Mouse (Mus musculus) myocyte (in vitro differentiated cells): ENCODE measurements around the gene Kmt2c. TPM values are rescaled to one million over a fixed set of nuclear protein-coding genes. Genes with fewer than 3 reads are reported as not detected.

Source experiments
- H3K27me3 ChIP-seq: one replicate; pipeline ENCODE4 v1.6.1; 2011; ENCODE audit not compliant: control insufficient read depth, insufficient read depth, insufficient read length
- H3K36me3 ChIP-seq: one replicate; pipeline ENCODE4 v1.6.1; 2011; ENCODE audit not compliant: control insufficient read depth, insufficient read depth
- H3K4me2 ChIP-seq: one replicate; pipeline ENCODE4 v1.6.1; 2011; ENCODE audit warnings: low read depth, control low read depth
- H3K4me3 ChIP-seq: one replicate; pipeline ENCODE4 v1.5.1; 2011; ENCODE audit warnings: mild to moderate bottlenecking, control low read depth, moderate library complexity
- H3K79me2 ChIP-seq: one replicate; pipeline ENCODE4 v1.6.1; 2011; ENCODE audit not compliant: control insufficient read depth, insufficient read depth
- H3ac ChIP-seq: one replicate; pipeline ENCODE4 v1.6.1; 2011; ENCODE audit not compliant: control insufficient read depth, insufficient read length
- CEBPB ChIP-seq: IDR thresholded peaks from 2 replicates; pipeline ENCODE4 v1.6.1; 2011; ENCODE audit warnings: mild to moderate bottlenecking, moderate library complexity; ENCODE audit not compliant: poor library complexity, insufficient read depth, severe bottlenecking
- E2F4 ChIP-seq: IDR thresholded peaks from one replicate; pipeline ENCODE4 v1.6.1; 2011; ENCODE audit warnings: mild to moderate bottlenecking, control low read depth, moderate library complexity; ENCODE audit not compliant: insufficient read depth
- MAX ChIP-seq: IDR thresholded peaks from one replicate; pipeline ENCODE4 v1.6.1; 2011; ENCODE audit warnings: low read depth, mild to moderate bottlenecking, control low read depth
- MYOD1 ChIP-seq, 3 experiments: IDR thresholded peaks; one replicate each; pipeline ENCODE4 v1.6.1; 2011; ENCODE audit warnings: control low read depth in 2 of 3, low read depth in 2 of 3, mild to moderate bottlenecking in 2 of 3, moderate library complexity in 1 of 3; ENCODE audit not compliant: insufficient read length in 2 of 3, control insufficient read depth in 1 of 3
- MYOG ChIP-seq, 3 experiments: IDR thresholded peaks; one replicate each; pipeline ENCODE4 v1.6.1; 2011; ENCODE audit warnings: control low read depth in 2 of 3, low read depth in 2 of 3, mild to moderate bottlenecking in 2 of 3; ENCODE audit not compliant: insufficient read length in 2 of 3, control insufficient read depth in 1 of 3, insufficient read depth in 1 of 3
- POLR2A ChIP-seq: IDR thresholded peaks from one replicate; pipeline ENCODE4 v1.6.1; 2011; ENCODE audit warnings: low read depth, mild to moderate bottlenecking, control low read depth, moderate library complexity; ENCODE audit not compliant: insufficient read length
- POLR2AphosphoS2 ChIP-seq: IDR thresholded peaks from one replicate; pipeline ENCODE4 v1.6.1; 2011; ENCODE audit warnings: low read depth, control low read depth; ENCODE audit not compliant: insufficient read length
- REST ChIP-seq: IDR thresholded peaks from one replicate; pipeline ENCODE4 v1.6.1; 2011; ENCODE audit warnings: mild to moderate bottlenecking, control low read depth, moderate library complexity; ENCODE audit not compliant: insufficient read depth, insufficient read length
- SRF ChIP-seq: IDR thresholded peaks from one replicate; pipeline ENCODE4 v1.6.1; 2011; ENCODE audit warnings: low read depth; ENCODE audit not compliant: control insufficient read depth, insufficient read length
- TCF12 ChIP-seq: IDR thresholded peaks from one replicate; pipeline ENCODE4 v1.6.1; 2011; ENCODE audit warnings: mild to moderate bottlenecking, control low read depth; ENCODE audit not compliant: poor library complexity, insufficient read depth, severe bottlenecking
- TCF3 ChIP-seq: IDR thresholded peaks from one replicate; pipeline ENCODE4 v1.6.1; 2011; ENCODE audit warnings: low read depth, control low read depth; ENCODE audit not compliant: insufficient read length
- USF1 ChIP-seq: IDR thresholded peaks from one replicate; pipeline ENCODE4 v1.6.1; 2011; ENCODE audit warnings: low read depth, mild to moderate bottlenecking, control low read depth, moderate library complexity
- polyA plus RNA-seq: library from polyadenylated mRNA; unstranded; fragments of >200 nt; fragmentation: generic; extraction: Trizol; gene quantifications from one replicate; pipeline ENCODE4 v1.2.1, GENCODE M21; 2012; ENCODE audit warnings: missing spikeins

Kmt2c gene
- polyA plus RNA-seq, 1 experiment: 4.1 TPM

DNA sequence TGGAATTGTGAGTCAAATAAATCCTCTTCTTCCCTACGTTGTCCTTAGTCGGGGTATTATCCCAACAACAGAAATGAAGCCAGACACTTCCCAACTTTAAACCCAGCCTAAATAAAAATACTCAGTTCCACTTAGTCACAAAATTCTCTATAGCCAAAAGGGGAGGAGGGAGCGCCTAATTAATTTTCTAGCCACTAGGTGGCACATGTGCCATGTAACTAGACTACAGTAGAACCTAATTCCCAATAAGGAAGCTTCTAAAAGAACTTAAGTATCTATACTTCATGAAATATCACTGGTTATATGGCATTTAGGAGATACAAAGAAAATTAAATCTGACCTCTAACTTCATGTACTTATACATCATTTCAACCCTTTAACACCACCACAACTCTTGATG, 78.0 kb downstream of the Kmt2c start:
- no peak overlapping the region for H3ac ChIP-seq
- H3K27me3 ChIP-seq: no peaks in the 10 kb centered on the region
- H3K4me3 ChIP-seq: no peak overlapping the region
- H3K79me2 ChIP-seq: peaks cover 15% of the 10 kb centered on the region
- no peaks in the 10 kb centered on the region for H3K36me3 ChIP-seq
- TF ChIP-seq REST (no peak), POLR2AphosphoS2 (no peak), TCF3 (no peak), SRF (no peak), MYOD1 (IDR thresholded peaks at IDR 0.05; ENCODE audit: control insufficient read depth in 1 of 3, insufficient read length in 2 of 3, low read depth in 2 of 3) (no peak), TCF12 (no peak), MAX (no peak), POLR2A (no peak)
- H3K4me2 ChIP-seq: no peak overlapping the region

DNA sequence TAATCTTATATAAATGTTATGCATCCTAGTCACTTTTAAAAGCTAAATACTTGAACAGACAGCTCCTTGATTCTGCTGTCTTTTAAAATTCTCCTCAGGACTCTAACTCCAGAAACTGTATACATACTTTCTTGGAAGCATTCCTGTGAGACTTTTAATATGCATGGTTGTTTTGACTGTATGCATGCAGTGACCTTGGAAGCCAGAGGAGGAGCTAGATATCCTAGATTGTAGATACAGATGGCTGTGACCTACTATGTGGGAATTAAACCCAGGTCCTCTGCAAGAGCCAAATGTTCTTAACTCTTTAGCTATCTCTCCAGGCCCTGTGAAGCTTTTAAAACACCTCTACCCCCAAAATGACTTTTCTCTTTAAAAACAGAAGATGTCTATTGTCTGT, 83.2 kb downstream of the Kmt2c start:
- H3K79me2 ChIP-seq: peaks cover 8% of the 10 kb centered on the region
- H3ac ChIP-seq: no peak overlapping the region
- H3K36me3 ChIP-seq: no peaks in the 10 kb centered on the region
- no peak overlapping the region for H3K4me3 ChIP-seq
- H3K27me3 ChIP-seq: no peaks in the 10 kb centered on the region
- TF ChIP-seq CEBPB (no peak), USF1 (no peak)
- H3K4me2 ChIP-seq: no peak overlapping the region

DNA sequence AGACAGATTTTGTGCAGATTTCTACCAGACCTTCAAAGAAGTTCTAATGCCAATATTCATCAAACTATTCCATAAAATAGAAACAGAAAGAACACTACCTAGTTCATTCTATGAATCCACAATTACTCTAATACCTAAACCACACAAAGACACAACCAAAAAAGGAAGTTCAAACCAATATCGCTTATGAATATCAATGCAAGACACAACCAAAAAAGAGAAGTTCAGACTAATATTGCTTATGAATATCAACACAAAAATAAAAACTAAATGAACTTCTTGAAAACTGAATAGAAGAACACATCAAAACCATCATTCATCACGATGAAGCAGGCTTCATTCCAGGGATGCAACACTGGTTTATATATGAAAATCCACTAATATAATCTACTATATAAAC, 101.9 kb downstream of the Kmt2c start:
- no peaks in the 10 kb centered on the region for H3K79me2 ChIP-seq
- no peak for TF ChIP-seq SRF
- TF ChIP-seq REST: no peak
- TF ChIP-seq MAX: no peak
- no peak for TF ChIP-seq POLR2AphosphoS2
- no peak for TF ChIP-seq E2F4
- no peak for TF ChIP-seq MYOG (IDR thresholded peaks at IDR 0.05; ENCODE audit: control insufficient read depth in 1 of 3, insufficient read depth in 1 of 3, insufficient read length in 2 of 3, low read depth in 2 of 3)
- no peak for TF ChIP-seq MYOD1 (IDR thresholded peaks at IDR 0.05; ENCODE audit: control insufficient read depth in 1 of 3, insufficient read length in 2 of 3, low read depth in 2 of 3)
- no peak for TF ChIP-seq USF1
- no peak for TF ChIP-seq TCF12
- no peak for TF ChIP-seq CEBPB
- TF ChIP-seq TCF3: no peak

DNA sequence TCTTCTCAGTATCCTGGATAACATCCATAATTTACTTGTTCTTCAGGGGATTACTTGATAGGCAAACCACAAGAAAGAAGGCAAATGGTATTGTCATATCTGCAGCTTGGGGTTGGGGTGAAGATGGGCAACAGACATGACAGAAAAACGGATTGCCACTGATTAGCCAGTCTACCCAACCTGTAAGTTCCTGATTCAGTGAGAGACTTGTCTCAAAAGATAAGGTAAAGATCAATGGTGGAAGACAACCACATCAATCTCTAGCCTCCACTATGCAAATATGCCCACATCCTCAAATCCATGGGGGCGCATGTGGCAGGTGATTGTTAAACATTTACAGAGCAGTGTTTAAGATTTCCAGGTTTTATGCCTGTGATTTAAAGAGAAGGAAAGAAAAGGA, 105.9 kb downstream of the Kmt2c start:
- Histone ChIP-seq H3ac (no peak overlapping the region), H3K36me3 (peaks cover 6% of the 10 kb centered on the region), H3K27me3 (no peaks in the 10 kb centered on the region), H3K4me2 (no peak overlapping the region), H3K79me2 (no peaks in the 10 kb centered on the region), H3K4me3 (no peak overlapping the region)
- TF ChIP-seq SRF (no peak), MAX (no peak), E2F4 (no peak), TCF12 (no peak), TCF3 (no peak)

More for the DNA sequence above, 101.9 kb downstream of the Kmt2c start:
- Histone ChIP-seq H3K4me3 (no peak overlapping the region), H3K36me3 (peaks cover 6% of the 10 kb centered on the region), H3ac (no peak overlapping the region), H3K4me2 (no peak overlapping the region), H3K27me3 (no peaks in the 10 kb centered on the region)

DNA sequence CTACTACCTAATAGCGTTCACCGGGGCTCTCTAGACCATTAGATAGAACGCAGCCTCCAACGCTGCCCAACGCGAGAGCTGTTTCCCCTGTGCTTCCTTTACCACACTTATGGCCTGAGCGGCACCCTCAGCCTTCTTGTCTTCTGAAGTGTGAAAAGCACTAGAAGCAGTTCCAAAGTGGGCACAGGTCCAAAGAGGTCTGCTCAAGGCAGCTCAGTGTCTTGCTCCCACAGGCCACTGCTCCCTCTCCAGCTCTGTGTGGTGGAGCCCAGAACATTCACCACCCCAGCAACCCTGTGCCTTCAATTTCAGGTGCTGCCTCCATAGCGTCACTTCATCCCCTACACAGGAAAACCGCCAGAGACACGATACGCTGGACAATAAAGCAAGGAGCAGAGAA, 115.0 kb downstream of the Kmt2c start:
- no peaks in the 10 kb centered on the region for H3K27me3 ChIP-seq
- H3K79me2 ChIP-seq: no peaks in the 10 kb centered on the region
- no peak overlapping the region for H3ac ChIP-seq
- TF ChIP-seq MYOG (IDR thresholded peaks at IDR 0.05; ENCODE audit: control insufficient read depth in 1 of 3, insufficient read depth in 1 of 3, insufficient read length in 2 of 3, low read depth in 2 of 3) (no peak), SRF (no peak), REST (no peak), USF1 (no peak), E2F4 (no peak), TCF12 (no peak), MYOD1 (IDR thresholded peaks at IDR 0.05; ENCODE audit: control insufficient read depth in 1 of 3, insufficient read length in 2 of 3, low read depth in 2 of 3) (no peak), TCF3 (no peak), POLR2AphosphoS2 (no peak), MAX (no peak), POLR2A (no peak), CEBPB (no peak)
- no peak overlapping the region for H3K4me3 ChIP-seq
- H3K4me2 ChIP-seq: no peak overlapping the region
- H3K36me3 ChIP-seq: peaks cover 4% of the 10 kb centered on the region
